Mouse (Mus musculus): ENCODE measurements around the gene Pafah1b2. TPM values are rescaled to one million over a fixed set of nuclear protein-coding genes. Genes with fewer than 3 reads are reported as not detected.

The Pafah1b2 gene
- polyA plus RNA-seq, 1 experiment from 2014 or later: 156 TPM

DNA sequence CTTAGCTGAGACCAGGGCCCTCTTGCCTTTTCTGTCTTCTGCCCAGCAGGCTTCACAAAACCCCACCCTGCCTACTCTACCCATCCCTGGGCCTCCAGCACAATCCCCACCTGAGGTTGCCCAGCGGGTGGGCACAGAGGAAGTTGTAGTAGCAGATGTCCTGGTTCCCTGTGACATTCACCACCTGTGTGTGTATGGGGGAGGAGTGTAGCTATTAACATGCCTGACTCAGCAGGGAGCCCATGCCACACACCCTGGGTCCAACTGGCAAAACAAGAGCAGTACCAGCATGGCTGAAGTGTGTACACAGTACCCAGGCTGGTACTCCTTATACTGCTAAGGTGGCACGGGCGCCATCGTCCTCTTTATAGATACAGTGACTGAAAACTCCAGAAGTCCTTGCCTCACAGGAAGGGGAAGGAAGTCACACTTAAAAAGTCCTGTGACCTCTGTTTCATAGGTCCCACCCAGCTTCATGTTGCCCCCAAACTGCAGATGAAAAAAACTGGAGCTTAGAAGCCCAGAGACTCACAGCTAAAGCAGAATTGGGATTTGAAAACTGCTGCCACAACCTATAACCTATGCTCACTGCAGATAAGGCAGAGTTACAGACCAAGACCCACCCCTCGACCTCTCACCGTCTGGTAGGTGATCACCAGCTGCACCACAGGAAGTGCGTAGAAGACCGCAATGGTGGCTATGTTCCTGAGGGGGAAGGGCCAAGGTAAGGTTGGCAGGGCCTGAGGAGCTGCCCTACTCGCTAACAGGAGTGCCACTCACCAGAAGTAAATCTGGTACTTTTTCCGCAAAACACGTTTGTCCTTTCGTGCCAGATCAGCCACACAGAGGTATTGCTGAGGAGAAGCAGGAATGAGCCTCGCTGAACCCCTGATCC lies 67.7 kb downstream of the Pafah1b2 start:
- WGBS: 84% methylated on average over 13 of the region's 13 CpGs
- H3K4me1 ChIP-seq (replicated peaks; ENCODE audit: control insufficient read depth, insufficient read depth, low read length): no peaks in the 10 kb centered on the region
- ATAC-seq (replicated peaks; ENCODE audit: low FRiP score, low TSS enrichment, low read depth): no peak
- no peak overlapping the region for H3K27ac ChIP-seq (ENCODE audit: low read depth)
- no peak for DNase-seq (ENCODE audit: low spot score)
- H3K4me3 ChIP-seq (ENCODE audit: low read depth, low read length): no peak overlapping the region
- H3K36me3 ChIP-seq (ENCODE audit: control insufficient read depth, insufficient read depth, low read length): peaks cover 81% of the 10 kb centered on the region
- no peak overlapping the region for H3K4me2 ChIP-seq (ENCODE audit: low read length)
- no peaks in the 10 kb centered on the region for H3K27me3 ChIP-seq (replicated peaks; ENCODE audit: control insufficient read depth, insufficient read depth, low read length)
- no peak overlapping the region for H3K9ac ChIP-seq (ENCODE audit: low read length)
- H3K9me3 ChIP-seq (ENCODE audit: control insufficient read depth, low read length): no peaks in the 10 kb centered on the region

DNA sequence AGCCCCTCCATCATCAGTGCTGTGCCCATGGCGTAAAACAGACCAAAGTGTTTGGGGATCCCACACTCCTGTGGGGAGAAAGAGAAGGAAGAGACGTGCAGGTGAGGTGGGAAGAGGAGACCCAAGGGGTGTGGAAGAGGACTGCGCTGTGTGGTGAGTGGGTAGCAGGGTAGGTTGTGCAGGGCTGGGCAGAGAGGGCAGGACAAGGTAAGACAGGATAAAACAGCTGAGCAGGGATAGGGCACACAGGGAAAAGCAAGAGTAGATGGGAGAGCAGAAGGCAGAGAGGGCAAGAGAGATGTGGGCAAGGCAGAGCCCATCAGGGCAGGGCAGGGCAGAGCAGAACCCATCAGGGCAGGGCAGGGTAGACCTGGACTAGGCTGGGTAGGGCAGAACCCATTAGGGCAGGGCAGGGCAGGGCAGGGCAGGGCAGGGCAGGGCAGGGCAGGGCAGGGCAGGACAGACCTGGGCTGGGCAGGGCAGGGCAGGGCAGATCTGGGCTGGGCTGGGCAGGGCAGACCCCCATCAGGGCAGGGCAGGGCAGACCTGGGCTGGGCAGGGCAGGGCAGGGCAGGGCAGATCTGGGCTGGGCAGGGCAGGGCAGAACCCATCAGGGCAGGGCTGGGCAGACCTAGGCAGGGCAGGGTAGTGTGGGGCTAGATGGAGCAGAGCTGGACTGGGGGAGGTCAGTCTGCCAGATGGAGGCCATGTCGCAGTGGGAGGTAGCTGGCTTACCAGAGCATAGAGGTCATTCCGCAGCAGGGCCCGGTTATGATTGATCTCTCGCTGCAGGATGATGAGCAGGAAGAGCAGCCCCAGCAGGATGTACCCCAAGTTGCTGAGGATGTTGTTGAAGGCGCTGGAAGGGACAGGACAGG lies 68.6 kb downstream of the Pafah1b2 start:
- DNase-seq (ENCODE audit: low spot score): no peak
- Histone ChIP-seq H3K9me3 (ENCODE audit: control insufficient read depth, low read length) (no peaks in the 10 kb centered on the region), H3K4me2 (ENCODE audit: low read length) (no peak overlapping the region), H3K27me3 (replicated peaks; ENCODE audit: control insufficient read depth, insufficient read depth, low read length) (no peaks in the 10 kb centered on the region), H3K9ac (ENCODE audit: low read length) (no peak overlapping the region), H3K27ac (ENCODE audit: low read depth) (no peak overlapping the region), H3K36me3 (ENCODE audit: control insufficient read depth, insufficient read depth, low read length) (peaks cover 77% of the 10 kb centered on the region), H3K4me3 (ENCODE audit: low read depth, low read length) (no peak overlapping the region), H3K4me1 (replicated peaks; ENCODE audit: control insufficient read depth, insufficient read depth, low read length) (no peaks in the 10 kb centered on the region)
- ATAC-seq (replicated peaks; ENCODE audit: low FRiP score, low TSS enrichment, low read depth): no peak
- WGBS: 92% methylated on average over 8 of the region's 8 CpGs

DNA sequence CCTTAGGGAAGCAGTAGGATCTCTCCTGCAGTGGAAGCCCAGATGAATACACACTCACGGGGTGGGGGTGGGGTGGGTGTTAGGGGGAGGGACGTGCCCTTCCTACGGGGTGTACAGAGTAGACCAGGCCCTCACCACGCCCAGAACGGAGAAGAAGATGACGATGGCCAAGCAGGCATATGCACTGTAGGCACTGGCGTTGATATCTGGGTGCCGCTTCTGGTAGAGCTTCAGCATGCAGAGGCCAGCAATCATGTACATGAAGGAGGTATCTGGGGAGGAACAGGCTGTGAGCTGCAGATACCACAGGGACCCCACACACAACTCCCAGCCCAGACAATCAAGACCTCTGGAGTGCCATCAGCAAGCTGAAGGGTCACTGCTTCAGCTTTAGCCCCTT lies 69.6 kb downstream of the Pafah1b2 start:
- no peaks in the 10 kb centered on the region for H3K9me3 ChIP-seq (ENCODE audit: control insufficient read depth, low read length)
- ATAC-seq (replicated peaks; ENCODE audit: low FRiP score, low TSS enrichment, low read depth): no peak
- WGBS: 86% methylated on average over 8 of the region's 8 CpGs

DNA sequence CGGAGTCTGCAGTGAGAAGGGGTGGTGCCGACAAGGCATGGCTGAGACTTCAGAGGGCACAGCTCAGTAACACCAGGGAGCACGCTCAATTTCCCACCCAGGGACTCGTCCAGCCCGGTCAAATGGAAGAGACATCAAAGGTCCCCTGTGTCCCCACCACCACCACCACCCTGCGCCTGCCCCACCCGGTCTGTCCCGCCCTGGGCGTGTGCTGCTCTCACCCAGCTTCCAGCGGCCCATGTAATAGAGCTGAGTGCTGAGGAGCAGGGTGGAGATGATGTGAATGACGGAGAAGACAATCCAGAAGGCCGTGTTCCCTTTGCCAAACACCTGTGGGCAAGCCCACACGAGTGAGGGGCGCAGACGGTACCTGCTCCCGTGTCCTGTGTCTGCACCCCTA lies 70.0 kb downstream of the Pafah1b2 start:
- Histone ChIP-seq H3K36me3 (ENCODE audit: control insufficient read depth, insufficient read depth, low read length) (peaks cover 66% of the 10 kb centered on the region), H3K27ac (ENCODE audit: low read depth) (no peak overlapping the region), H3K4me3 (ENCODE audit: low read depth, low read length) (no peak overlapping the region), H3K4me2 (ENCODE audit: low read length) (no peak overlapping the region), H3K9ac (ENCODE audit: low read length) (no peak overlapping the region), H3K27me3 (replicated peaks; ENCODE audit: control insufficient read depth, insufficient read depth, low read length) (no peaks in the 10 kb centered on the region), H3K9me3 (ENCODE audit: control insufficient read depth, low read length) (no peaks in the 10 kb centered on the region), H3K4me1 (replicated peaks; ENCODE audit: control insufficient read depth, insufficient read depth, low read length) (no peaks in the 10 kb centered on the region)
- ATAC-seq (replicated peaks; ENCODE audit: low FRiP score, low TSS enrichment, low read depth) (no peak), DNase-seq (ENCODE audit: low spot score) (no peak)
- 88% methylated on average over 16 of the region's 16 CpGs for WGBS

More for the DNA sequence above, 69.6 kb downstream of the Pafah1b2 start:
- H3K4me2 ChIP-seq (ENCODE audit: low read length): no peak overlapping the region
- H3K27me3 ChIP-seq (replicated peaks; ENCODE audit: control insufficient read depth, insufficient read depth, low read length): no peaks in the 10 kb centered on the region
- no peak overlapping the region for H3K9ac ChIP-seq (ENCODE audit: low read length)
- no peak overlapping the region for H3K27ac ChIP-seq (ENCODE audit: low read depth)
- peaks cover 71% of the 10 kb centered on the region for H3K36me3 ChIP-seq (ENCODE audit: control insufficient read depth, insufficient read depth, low read length)
- H3K4me3 ChIP-seq (ENCODE audit: low read depth, low read length): no peak overlapping the region
- no peaks in the 10 kb centered on the region for H3K4me1 ChIP-seq (replicated peaks; ENCODE audit: control insufficient read depth, insufficient read depth, low read length)
- DNase-seq (ENCODE audit: low spot score): no peak

DNA sequence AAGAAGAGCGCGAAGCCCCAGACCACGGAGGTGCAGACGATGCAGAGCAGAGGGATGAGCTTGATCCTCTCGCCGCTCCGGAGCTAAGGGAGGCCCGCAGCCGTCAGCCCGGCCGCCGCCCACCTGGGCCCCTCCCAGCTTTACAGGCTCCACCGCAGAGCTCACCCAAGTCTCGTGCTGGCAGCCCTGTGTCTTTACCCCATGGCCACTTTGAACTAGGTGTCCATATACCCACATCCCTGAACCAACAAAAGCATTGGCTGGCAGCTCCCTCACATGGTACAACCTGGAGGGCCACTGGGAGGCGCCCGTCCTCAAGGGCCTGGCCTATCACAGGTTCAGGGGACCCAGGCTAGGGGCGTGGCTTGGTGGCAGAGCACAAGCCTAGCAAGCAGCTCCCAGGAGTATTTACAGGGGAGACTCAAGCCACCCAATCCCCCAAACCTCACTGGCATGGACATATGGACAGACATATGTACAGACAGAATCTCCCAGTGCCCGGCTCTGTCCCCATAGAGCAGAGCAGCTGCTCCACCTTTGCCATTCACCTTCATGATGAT lies 71.1 kb downstream of the Pafah1b2 start:
- H3K36me3 ChIP-seq (ENCODE audit: control insufficient read depth, insufficient read depth, low read length): peaks cover 61% of the 10 kb centered on the region
- no peak for DNase-seq (ENCODE audit: low spot score)

DNA sequence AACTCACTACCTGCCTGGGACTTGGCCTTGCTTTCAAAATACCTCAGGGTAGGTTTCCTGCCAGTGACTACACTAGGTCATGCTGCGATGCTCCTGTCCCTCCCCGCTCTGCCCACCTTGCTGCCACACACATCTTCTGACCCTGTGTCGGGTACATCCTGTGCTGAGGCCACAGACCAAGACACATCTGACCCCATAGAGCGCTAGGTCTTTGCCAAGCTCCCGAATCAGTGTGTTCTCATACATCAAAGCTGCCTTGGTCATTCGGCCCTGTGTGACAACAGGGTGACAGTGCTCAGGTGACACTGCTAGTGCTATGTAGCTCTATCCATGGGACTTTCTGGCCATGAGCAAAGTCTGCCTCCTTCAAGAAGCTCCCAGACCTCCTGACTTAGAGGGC lies 72.7 kb downstream of the Pafah1b2 start:
- H3K36me3 ChIP-seq (ENCODE audit: control insufficient read depth, insufficient read depth, low read length): peaks cover 45% of the 10 kb centered on the region
- no peaks in the 10 kb centered on the region for H3K27me3 ChIP-seq (replicated peaks; ENCODE audit: control insufficient read depth, insufficient read depth, low read length)
- peaks cover 15% of the 10 kb centered on the region for H3K4me1 ChIP-seq (replicated peaks; ENCODE audit: control insufficient read depth, insufficient read depth, low read length)
- no peak overlapping the region for H3K9ac ChIP-seq (ENCODE audit: low read length)
- no peak for ATAC-seq (replicated peaks; ENCODE audit: low FRiP score, low TSS enrichment, low read depth)
- DNase-seq (ENCODE audit: low spot score): no peak
- 90% methylated on average over 6 of the region's 6 CpGs for WGBS
- H3K4me2 ChIP-seq (ENCODE audit: low read length): no peak overlapping the region
- no peak overlapping the region for H3K4me3 ChIP-seq (ENCODE audit: low read depth, low read length)
- no peaks in the 10 kb centered on the region for H3K9me3 ChIP-seq (ENCODE audit: control insufficient read depth, low read length)
- no peak overlapping the region for H3K27ac ChIP-seq (ENCODE audit: low read depth)

More for the DNA sequence above, 71.1 kb downstream of the Pafah1b2 start:
- no peak overlapping the region for H3K9ac ChIP-seq (ENCODE audit: low read length)
- peaks cover 4% of the 10 kb centered on the region for H3K4me1 ChIP-seq (replicated peaks; ENCODE audit: control insufficient read depth, insufficient read depth, low read length)
- no peaks in the 10 kb centered on the region for H3K9me3 ChIP-seq (ENCODE audit: control insufficient read depth, low read length)
- no peak overlapping the region for H3K27ac ChIP-seq (ENCODE audit: low read depth)
- no peak overlapping the region for H3K4me2 ChIP-seq (ENCODE audit: low read length)
- ATAC-seq (replicated peaks; ENCODE audit: low FRiP score, low TSS enrichment, low read depth): no peak
- no peak overlapping the region for H3K4me3 ChIP-seq (ENCODE audit: low read depth, low read length)
- WGBS: 64% methylated on average over 18 of the region's 18 CpGs
- no peaks in the 10 kb centered on the region for H3K27me3 ChIP-seq (replicated peaks; ENCODE audit: control insufficient read depth, insufficient read depth, low read length)

DNA sequence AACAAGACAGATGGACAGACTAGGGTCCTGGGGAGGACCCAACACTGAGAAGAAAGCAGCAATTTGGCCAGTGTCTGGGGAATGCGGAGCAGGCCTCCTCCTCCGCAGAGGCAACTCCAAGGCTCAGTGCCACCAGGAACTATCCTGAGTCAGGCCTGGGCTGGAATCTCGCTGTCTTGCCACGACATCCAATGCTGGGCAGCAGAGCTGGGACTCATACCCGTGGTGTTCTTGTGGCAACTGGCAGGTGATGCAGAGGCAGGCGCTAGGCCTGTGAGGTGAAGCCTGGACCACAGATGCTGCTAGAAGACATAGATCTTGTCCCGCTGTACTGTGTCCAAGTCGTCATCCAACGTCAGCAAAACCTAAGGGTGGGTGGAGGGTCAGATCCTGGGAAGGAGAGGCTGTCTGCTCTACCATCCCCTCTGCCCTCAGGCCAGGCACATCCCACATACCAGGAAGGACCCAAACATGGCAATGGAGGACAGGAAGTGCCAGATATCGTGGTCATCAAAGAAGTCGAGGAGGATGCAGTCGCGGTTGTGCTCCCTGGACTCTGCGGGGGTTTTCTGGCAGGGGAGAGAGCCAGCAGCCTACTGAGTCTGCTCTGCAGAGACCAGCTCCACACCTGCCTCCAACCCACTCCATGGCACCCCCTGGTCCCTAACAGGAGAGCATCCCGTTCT lies 73.4 kb downstream of the Pafah1b2 start:
- no peak overlapping the region for H3K9ac ChIP-seq (ENCODE audit: low read length)
- no peaks in the 10 kb centered on the region for H3K9me3 ChIP-seq (ENCODE audit: control insufficient read depth, low read length)
- H3K36me3 ChIP-seq (ENCODE audit: control insufficient read depth, insufficient read depth, low read length): peaks cover 38% of the 10 kb centered on the region
- DNase-seq (ENCODE audit: low spot score) (no peak), ATAC-seq (replicated peaks; ENCODE audit: low FRiP score, low TSS enrichment, low read depth) (no peak)
- H3K4me2 ChIP-seq (ENCODE audit: low read length): no peak overlapping the region
- H3K27me3 ChIP-seq (replicated peaks; ENCODE audit: control insufficient read depth, insufficient read depth, low read length): no peaks in the 10 kb centered on the region
- H3K27ac ChIP-seq (ENCODE audit: low read depth): no peak overlapping the region
- H3K4me3 ChIP-seq (ENCODE audit: low read depth, low read length): no peak overlapping the region
- peaks cover 15% of the 10 kb centered on the region for H3K4me1 ChIP-seq (replicated peaks; ENCODE audit: control insufficient read depth, insufficient read depth, low read length)
- WGBS: 85% methylated on average over 15 of the region's 15 CpGs

DNA sequence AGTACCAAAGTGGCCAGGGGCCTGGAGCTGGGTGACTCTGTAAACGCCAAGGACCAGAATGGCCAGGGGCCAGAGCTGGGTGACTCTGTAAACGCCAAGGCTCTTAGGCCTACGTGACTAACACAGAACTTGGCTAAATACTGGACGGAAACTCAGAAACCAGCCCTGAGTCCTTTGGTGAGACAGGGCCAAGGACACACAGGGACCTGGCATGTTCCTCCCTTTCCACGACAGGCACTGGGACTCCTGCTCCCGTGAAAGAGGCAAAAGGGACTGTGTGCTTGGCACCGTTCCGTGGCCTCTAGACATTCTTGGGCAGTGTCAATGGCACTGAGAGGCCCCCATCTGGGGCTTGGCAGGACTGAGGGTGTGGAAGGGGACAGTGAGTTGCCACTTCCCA lies 74.4 kb downstream of the Pafah1b2 start:
- peaks cover 16% of the 10 kb centered on the region for H3K4me1 ChIP-seq (replicated peaks; ENCODE audit: control insufficient read depth, insufficient read depth, low read length)
- H3K4me3 ChIP-seq (ENCODE audit: low read depth, low read length): no peak overlapping the region
- ATAC-seq (replicated peaks; ENCODE audit: low FRiP score, low TSS enrichment, low read depth): no peak
- no peak overlapping the region for H3K9ac ChIP-seq (ENCODE audit: low read length)
- 96% methylated on average over 8 of the region's 8 CpGs for WGBS
- H3K4me2 ChIP-seq (ENCODE audit: low read length): no peak overlapping the region
- H3K27me3 ChIP-seq (replicated peaks; ENCODE audit: control insufficient read depth, insufficient read depth, low read length): no peaks in the 10 kb centered on the region
- no peaks in the 10 kb centered on the region for H3K9me3 ChIP-seq (ENCODE audit: control insufficient read depth, low read length)
- DNase-seq (ENCODE audit: low spot score): no peak
- H3K36me3 ChIP-seq (ENCODE audit: control insufficient read depth, insufficient read depth, low read length): peaks cover 30% of the 10 kb centered on the region
- no peak overlapping the region for H3K27ac ChIP-seq (ENCODE audit: low read depth)

Measured in intestine, embryonic 14.5 days (tissue).